Mouse (Mus musculus): ENCODE results near the gene Glipr1.

Gene Glipr1

GRCm38 (mm10) chr10:111959353-111959752 is 43.1 kb downstream of the Glipr1 start:
- no peak for DNase-seq

- DNase-seq = no peak
Measured at GRCm38 (mm10) chr10:111958046-111958421, 44.4 kb downstream of the Glipr1 start.

GRCm38 (mm10) chr10:111957271-111958045 is 45.0 kb downstream of the Glipr1 start:
- no peak for DNase-seq

GRCm38 (mm10) chr10:111955836-111956235 is 46.6 kb downstream of the Glipr1 start:
- DNase-seq = no peak

- DNase-seq = no peak
Measured at GRCm38 (mm10) chr10:111949008-111949407, 53.4 kb downstream of the Glipr1 start.

- DNase-seq = no peak
Measured at GRCm38 (mm10) chr10:111948041-111948440, 54.4 kb downstream of the Glipr1 start.

GRCm38 (mm10) chr10:111945563-111945962 is 56.9 kb downstream of the Glipr1 start:
- no peak for DNase-seq

- no peak for DNase-seq
Measured at GRCm38 (mm10) chr10:111943026-111943425, 59.4 kb downstream of the Glipr1 start.

- no peak for DNase-seq
Measured at GRCm38 (mm10) chr10:111937146-111937534, 65.3 kb downstream of the Glipr1 start.

GRCm38 (mm10) chr10:111936491-111937145 is 65.8 kb downstream of the Glipr1 start:
- no peak for DNase-seq

- DNase-seq = no peak
Measured at GRCm38 (mm10) chr10:111936021-111936420, 66.4 kb downstream of the Glipr1 start.

Measured in thymus, adult 18-20 months (tissue).